Mouse (Mus musculus) G1E (cell line): ENCODE measurements around the gene Eml3. TPM values are rescaled to one million over a fixed set of nuclear protein-coding genes. Genes with fewer than 3 reads are reported as not detected.

ENCODE experiments used
- ATAC-seq: 2 replicates; pipeline ENCODE4 v1.8.0; 2016; ENCODE audit warnings: mild to moderate bottlenecking; ENCODE audit not compliant: insufficient number of reproducible peaks, poor library complexity, low FRiP score, severe bottlenecking; ENCODE audit errors: extremely low read depth
- DNase-seq: peaks from one replicate; pipeline ENCODE4 v3.0.0; 2012; ENCODE audit warnings: low spot score
- H3K27me3 ChIP-seq: 2 replicates; pipeline ENCODE4 v1.6.1; 2012; ENCODE audit warnings: mild to moderate bottlenecking, low read length, inconsistent platforms; ENCODE audit not compliant: insufficient read depth
- H3K36me3 ChIP-seq: replicated peaks from 2 replicates; pipeline ENCODE3; 2012; ENCODE audit warnings: mild to moderate bottlenecking, inconsistent platforms
- H3K4me1 ChIP-seq: 2 replicates; pipeline ENCODE4 v1.6.1; 2012; ENCODE audit warnings: low read depth, low read length, inconsistent platforms, mixed read lengths; ENCODE audit not compliant: insufficient read depth
- H3K4me3 ChIP-seq: 2 replicates; pipeline ENCODE4 v1.5.1; 2012; ENCODE audit warnings: low read depth, mild to moderate bottlenecking, inconsistent platforms, low read length, moderate library complexity, mixed read lengths
- H3K9me3 ChIP-seq: replicated peaks from 2 replicates; pipeline ENCODE4 v1.6.1; 2012; ENCODE audit warnings: inconsistent platforms
- CTCF ChIP-seq: IDR thresholded peaks from 2 replicates; pipeline ENCODE4 v1.5.1; 2012; ENCODE audit warnings: low read depth, low read length, inconsistent platforms, mixed read lengths
- GATA1 ChIP-seq: IDR thresholded peaks from 2 replicates; pipeline ENCODE4 v1.6.1; 2012; ENCODE audit warnings: borderline replicate concordance, low read length, inconsistent platforms, mixed read lengths
- GATA2 ChIP-seq: IDR thresholded peaks from 2 replicates; pipeline ENCODE4 v1.6.1; 2012; ENCODE audit warnings: low read depth, low read length, inconsistent platforms, borderline replicate concordance
- POLR2AphosphoS5 ChIP-seq: IDR thresholded peaks from 2 replicates; pipeline ENCODE4 v1.6.1; 2012; ENCODE audit warnings: low read depth, low read length, inconsistent platforms; ENCODE audit not compliant: insufficient replicate concordance
- TAL1 ChIP-seq: conservative IDR thresholded peaks from 2 replicates; pipeline ENCODE4 v1.6.1; 2012; ENCODE audit warnings: low read depth, low read length, inconsistent platforms, mixed read lengths
- polyA plus RNA-seq: library from polyadenylated mRNA; stranded (reverse); fragments of >175 nt; gene quantifications from 2 replicates; pipeline ENCODE4 v1.2.3, GENCODE M21; 2012
- total RNA-seq, 2 experiments: library from RNA; stranded (forward) in 1 of 2; stranded (reverse) in 1 of 2; fragments of 200-1000 nt in 1 of 2; fragments of >200 nt in 1 of 2; fragmentation: Nextera tagmentation in 1 of 2; gene quantifications; 2 replicates each; pipeline ENCODE4 v1.2.3; 2014 to 2017

The Eml3 gene
- total and polyA plus RNA-seq, 3 experiments: 24.7 to 111 (median 42.5) TPM

DNA sequence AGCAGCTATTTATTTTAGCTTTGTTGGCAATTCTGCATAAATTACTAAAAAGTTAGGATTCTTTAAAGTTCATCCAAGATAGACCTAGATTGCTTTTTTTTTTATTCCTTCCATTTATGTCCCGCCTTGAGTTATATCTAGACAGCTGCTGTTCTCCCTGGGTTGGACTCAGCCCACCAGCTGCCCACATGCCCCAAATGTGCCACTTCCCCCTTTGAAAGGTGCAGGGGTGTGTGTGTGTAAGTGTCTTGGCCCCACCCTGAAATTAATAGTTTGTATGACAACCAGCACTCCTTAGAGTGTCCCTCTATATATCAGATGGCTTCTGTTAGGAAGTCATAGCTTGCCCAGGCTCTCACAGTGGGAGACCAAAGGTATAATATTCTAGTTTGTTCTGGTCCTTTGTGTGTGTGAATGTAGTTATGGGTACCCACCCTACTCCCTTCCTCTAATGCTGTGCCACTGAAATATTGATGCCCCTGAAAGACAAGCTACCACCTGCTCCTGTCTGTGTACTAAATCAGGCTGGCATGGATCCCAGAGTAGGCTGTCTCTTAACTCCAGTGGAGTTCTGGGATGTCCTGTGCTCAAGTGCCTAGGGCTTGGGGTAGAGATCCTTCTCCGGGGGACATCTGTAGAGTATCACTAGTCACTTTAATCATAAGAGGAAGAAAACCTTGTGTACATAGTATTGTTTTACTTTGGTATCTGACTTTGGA, 52.3 kb downstream of the Eml3 start:
- DNase-seq (no peak), ATAC-seq (no peak)
- Histone ChIP-seq H3K36me3 (peaks cover 62% of the 10 kb centered on the region), H3K4me1 (peaks cover 74% of the 10 kb centered on the region), H3K9me3 (no peaks in the 10 kb centered on the region), H3K27me3 (no peaks in the 10 kb centered on the region), H3K4me3 (no peak overlapping the region)
- TF ChIP-seq POLR2AphosphoS5 (no peak; the same call in 1 of the 2 replicates), CTCF (no peak), GATA1 (no peak), GATA2 (no peak), TAL1 (no peak)

DNA sequence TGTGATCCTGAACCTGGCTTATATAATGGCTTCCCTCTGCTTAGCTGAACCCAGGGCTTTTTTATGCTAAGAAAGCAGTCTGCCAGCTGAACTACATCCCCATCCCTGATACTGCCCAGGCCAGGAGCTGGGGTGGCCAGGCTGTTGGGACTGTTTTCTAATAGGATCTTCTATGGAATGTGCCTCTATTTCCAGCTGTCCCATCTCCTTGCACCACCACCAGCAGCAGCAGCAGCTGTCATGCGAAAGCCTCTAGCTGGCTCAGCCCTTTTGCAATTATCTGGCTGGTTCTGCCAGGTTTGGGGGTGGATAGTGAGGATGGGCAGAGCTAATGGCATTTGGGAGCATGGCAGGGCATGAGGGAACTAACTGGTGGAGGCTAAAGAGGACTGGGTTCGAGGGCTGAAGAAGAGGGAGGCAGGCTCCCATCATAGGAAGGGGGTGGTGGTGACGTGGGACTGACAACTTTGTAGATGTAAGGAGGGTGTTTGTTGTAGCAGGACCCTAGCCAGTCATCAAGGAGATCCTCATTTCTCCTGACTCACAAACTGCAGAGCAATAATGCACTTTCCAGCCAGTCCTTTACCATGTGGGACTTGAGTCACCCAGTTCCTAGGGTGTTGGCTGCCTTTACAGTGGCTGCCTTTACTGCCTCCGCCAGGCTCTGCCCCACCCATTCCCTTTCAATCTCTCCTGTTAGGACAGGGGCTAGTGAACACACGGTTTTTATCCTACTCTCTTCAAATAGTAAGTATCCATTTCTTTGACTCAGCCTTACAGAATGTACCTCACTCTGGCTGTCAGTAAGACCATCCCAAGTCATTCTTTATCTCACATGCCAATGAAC, 53.2 kb downstream of the Eml3 start:
- no peak for DNase-seq
- peaks cover 70% of the 10 kb centered on the region for H3K4me1 ChIP-seq
- no peaks in the 10 kb centered on the region for H3K27me3 ChIP-seq
- 0 out of 2 replicates have a peak, but pooled peaks have one; percentile 25 for ATAC-seq
- no peak overlapping the region for H3K4me3 ChIP-seq
- peaks cover 53% of the 10 kb centered on the region for H3K36me3 ChIP-seq
- H3K9me3 ChIP-seq: no peaks in the 10 kb centered on the region
- no peak for TF ChIP-seq GATA1
- no peak for TF ChIP-seq TAL1
- no peak for TF ChIP-seq GATA2
- no peak; the same call in 1 of the 2 replicates for TF ChIP-seq POLR2AphosphoS5
- TF ChIP-seq CTCF: no peak

DNA sequence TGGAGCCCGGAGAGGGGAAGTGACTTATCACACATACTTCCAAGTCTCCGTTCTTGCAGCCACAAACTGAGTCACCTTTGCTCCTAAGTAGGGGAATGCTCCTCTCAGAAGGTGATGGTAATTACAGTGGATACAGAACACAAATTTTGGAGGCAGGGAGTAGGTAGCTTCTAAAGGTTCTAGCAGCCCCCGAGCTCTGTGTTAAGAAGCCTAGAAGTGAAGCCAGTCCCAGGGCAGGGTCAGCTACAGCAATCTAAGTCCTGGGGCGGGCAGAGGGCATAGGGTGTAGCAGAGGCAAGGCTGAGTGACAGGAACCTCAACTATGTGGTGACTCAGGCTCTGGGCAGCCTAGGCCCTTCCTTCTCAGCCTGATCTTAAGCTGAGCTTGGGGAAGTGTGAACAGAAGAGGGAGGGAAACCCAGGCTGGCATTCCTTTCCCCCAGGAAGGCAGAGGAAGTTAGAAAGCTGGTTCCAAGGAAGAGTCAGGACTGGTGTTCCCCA, 53.8 kb downstream of the Eml3 start:
- Histone ChIP-seq H3K4me3 (no peak overlapping the region), H3K27me3 (peaks cover 6% of the 10 kb centered on the region), H3K36me3 (peaks cover 46% of the 10 kb centered on the region), H3K4me1 (peaks cover 71% of the 10 kb centered on the region), H3K9me3 (no peaks in the 10 kb centered on the region)
- DNase-seq: no peak
- no peak for ATAC-seq
- TF ChIP-seq CTCF (no peak), POLR2AphosphoS5 (no peak), GATA1 (no peak), GATA2 (no peak), TAL1 (no peak)

DNA sequence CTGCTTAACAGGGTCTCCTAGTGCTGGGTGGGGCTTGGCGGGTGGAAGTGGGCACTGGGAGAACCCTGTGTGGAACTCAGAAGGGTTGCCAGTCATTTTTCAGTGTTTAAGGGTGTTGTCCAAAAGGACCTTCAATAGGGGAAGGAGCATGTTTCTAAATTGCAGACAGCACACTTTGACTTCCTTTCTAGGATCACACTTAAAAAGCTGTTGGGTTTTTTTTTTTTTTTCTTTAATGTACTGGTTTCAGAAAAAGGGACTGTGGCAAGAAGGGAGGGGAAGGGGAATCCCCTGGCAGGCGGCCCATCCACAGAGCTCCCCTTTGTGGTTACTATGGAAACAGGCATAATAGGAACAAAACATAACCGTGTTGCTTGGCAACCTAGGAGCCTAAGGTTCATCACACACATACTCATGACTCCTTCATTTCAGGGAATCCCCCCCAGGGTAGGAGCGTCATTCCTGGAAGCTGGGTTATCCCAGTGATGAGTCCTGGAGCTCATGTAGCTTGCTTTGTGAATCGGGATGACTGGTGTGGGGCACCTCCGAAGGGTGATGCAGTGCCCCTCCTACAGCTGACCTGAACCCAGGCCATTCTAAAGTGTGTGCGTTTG, 55.0 kb downstream of the Eml3 start:
- Histone ChIP-seq H3K36me3 (peaks cover 35% of the 10 kb centered on the region), H3K27me3 (peaks cover 17% of the 10 kb centered on the region), H3K4me3 (no peak overlapping the region), H3K9me3 (no peaks in the 10 kb centered on the region), H3K4me1 (peaks cover 72% of the 10 kb centered on the region)
- no peak for DNase-seq
- no peak for TF ChIP-seq GATA2
- TF ChIP-seq CTCF: no peak
- no peak for TF ChIP-seq GATA1
- no peak for ATAC-seq

DNA sequence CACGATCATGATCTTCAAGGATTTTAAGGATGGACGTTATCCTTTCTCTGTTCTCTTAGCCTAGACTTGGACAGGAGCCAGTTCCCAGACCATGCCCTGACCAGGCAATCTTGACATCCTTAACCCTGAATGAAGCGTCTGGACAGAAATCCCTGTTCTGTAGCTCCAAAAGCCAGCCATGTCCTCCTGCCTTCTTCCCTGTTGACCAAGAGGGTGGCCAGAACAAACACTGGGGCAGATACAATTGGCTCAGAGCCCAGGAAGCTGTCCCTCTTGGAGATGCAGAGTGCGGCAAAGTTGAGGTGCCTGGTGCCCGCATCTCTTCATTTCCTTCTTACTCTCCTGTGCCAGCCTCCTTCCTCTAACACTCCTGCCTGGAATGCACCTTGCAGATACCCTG, 56.5 kb downstream of the Eml3 start:
- TF ChIP-seq CTCF (no peak), TAL1 (no peak), GATA1 (no peak), GATA2 (no peak), POLR2AphosphoS5 (no peak)
- Histone ChIP-seq H3K36me3 (peaks cover 20% of the 10 kb centered on the region), H3K27me3 (peaks cover 19% of the 10 kb centered on the region), H3K4me3 (no peak overlapping the region), H3K4me1 (peaks cover 72% of the 10 kb centered on the region), H3K9me3 (no peaks in the 10 kb centered on the region)
- ATAC-seq: no peak
- no peak for DNase-seq

DNA sequence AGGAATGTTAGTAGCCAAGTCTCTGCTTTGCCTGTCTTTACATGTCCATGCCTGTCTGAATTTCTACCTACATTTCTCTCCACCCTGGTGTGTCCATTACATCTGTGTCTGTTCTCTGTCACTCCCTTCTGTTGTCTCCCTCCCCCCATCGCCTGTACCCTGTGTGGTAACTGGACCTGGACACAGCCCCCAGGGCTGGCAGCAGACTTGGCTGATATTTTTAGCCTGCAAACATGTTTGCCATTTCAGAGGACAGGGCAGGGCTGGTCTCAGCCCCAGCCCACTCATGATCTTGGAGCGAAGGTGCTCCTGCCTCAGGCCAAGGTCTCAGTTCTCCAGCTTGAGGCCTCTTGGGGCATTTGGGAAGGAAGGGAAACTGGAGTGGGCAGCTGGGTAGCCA, 58.5 kb downstream of the Eml3 start:
- Histone ChIP-seq H3K4me1 (peaks cover 72% of the 10 kb centered on the region), H3K27me3 (peaks cover 19% of the 10 kb centered on the region)
- no peak for DNase-seq

More for the DNA sequence above, 58.5 kb downstream of the Eml3 start:
- peaks cover 8% of the 10 kb centered on the region for H3K36me3 ChIP-seq
- H3K4me3 ChIP-seq: no peak overlapping the region
- no peak for TF ChIP-seq CTCF
- no peak for TF ChIP-seq GATA2
- no peak for TF ChIP-seq GATA1
- no peak for TF ChIP-seq POLR2AphosphoS5
- no peak for TF ChIP-seq TAL1
- ATAC-seq: no peak
- H3K9me3 ChIP-seq: no peaks in the 10 kb centered on the region
